Mouse (Mus musculus) lung, postnatal 36 days (tissue): ENCODE measurements at regions not wholly inside any gene's neighbourhood (a gene's known extent, or its start where the extent isn't known, plus 50 kb on each side); places are given as distances from the start of the nearest gene placed in this dataset.
A peak's percentile ranks its signal among the peaks of the same experiment; 100 is the strongest.

Experiments used
- DNase-seq: peaks from one replicate; pipeline ENCODE4 v3.0.0; 2022; ENCODE audit warnings: mixed read lengths

DNA sequence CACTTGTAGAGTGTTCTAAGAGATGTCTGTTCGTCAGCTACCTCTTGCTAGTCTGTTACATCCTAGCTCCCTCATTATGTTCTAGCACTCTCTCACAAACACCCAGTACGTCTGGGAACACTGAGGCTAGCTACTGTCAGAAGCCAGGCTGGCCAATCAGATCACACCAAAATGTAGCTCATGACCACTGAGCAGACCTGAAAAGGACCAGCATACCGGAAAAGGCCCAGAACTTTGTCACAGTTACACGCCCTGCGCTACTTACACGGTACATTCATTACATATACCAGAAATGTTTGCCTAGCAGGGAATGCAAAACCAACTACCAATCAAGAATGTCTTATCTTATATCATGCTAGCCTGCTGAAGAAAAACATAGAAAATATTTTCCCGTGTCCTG is 216.5 kb upstream of the Foxq1 start:
- no peak for DNase-seq

DNA sequence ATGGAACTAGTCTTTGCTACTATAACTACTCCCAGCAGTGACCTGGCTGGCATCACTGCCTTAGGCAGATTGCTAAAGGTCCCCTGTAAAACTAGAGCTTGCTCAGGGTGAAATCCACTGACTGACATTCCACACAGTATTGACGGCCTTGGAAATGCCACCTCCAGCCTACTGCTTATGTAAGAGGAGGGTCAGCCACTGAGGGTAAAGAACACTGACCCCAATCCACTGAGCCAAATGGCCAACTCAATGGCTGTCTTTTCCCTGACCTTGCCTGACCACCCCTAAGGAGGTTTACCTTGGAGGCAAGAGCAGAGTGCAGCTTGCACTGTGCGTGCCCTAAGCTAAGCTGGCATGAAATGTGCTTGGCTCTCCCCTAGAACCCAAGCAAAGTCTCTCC is 216.0 kb upstream of the Foxq1 start:
- no peak for DNase-seq

DNA sequence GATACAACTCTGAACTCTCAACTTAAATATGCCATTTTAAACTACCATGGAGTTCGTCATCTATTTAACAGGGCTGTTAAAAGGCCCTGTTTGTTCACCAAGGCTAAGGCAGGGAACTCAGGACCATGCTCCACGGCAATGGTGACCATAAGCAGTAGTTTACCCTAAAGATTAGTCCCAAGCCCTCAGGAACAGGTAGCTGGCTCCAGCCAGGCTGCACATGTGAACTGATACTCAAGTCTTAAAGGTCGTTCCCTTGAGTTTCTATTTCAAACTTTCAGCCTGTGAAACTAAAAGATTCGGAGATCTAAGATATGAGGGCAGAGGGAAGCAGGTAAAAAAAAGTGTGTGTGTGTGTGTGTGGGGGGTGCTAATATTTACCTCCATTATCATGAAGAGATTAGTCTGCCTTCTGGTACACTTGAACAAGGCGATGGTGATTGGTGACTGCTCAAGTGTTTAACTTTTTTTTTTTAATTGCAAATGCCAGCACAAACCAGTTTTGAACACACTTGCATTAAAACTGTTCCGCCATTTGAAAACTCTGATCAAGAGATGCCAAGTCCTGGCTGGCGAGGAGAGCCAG is 215.5 kb upstream of the Foxq1 start:
- DNase-seq: no peak

DNA sequence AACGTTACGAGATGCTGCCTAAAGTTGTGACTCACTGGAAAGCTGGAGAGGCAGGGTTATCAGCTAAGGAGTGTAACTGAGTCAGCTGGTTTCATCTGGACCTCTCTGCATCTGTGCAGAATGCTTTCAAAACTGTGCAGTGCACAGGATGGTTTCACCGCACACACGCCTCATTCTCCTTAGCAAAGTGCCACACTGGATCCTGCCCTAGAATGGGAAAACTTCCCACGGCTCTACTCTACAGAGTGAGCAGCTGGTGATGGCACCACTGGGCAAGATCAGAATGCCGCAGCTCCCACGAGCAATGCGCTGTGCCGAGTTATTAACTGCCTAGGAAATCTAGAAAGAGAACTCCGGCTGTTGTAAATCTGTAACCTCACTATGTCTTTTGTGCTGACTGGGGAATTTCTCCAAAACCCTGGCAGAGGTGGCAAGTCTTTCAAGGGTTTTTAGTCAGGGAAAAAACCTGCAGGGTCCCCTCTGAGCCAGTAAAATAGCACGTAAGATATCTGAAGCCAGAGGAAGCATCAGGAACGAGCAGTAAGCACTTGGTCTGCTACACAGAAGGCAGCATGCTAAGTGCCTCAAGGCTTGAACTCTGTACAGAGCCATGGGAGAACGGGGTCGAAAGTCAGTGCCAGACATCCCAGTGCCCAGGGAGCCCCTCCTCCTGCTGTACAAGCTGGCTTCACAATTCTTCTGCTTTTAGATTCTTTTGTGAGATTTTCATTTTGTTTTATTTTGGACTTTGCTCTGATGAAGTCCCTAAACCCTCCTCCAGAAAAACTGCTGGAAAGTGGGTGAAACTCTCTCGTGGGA is 214.4 kb upstream of the Foxq1 start:
- no peak for DNase-seq

DNA sequence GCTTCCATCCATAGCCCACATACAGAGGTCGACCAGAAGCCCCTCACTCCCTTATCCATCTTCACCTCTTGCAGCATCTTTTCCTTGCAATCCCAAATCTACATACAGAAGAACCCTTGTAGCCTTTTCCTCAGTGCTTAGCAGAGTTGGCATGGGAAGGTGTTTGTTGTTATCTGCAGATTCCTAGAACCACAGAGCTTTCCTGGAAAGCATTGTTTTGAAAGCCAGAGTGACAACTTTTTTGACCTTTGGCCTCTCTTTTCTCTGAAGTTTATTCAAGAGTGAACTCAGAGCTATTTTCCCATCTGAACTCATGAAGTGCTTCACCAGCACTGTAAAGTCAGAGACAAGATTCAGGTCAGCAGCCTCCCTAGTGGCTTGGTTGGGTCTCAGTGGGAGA is 209.7 kb upstream of the Foxq1 start:
- no peak for DNase-seq

DNA sequence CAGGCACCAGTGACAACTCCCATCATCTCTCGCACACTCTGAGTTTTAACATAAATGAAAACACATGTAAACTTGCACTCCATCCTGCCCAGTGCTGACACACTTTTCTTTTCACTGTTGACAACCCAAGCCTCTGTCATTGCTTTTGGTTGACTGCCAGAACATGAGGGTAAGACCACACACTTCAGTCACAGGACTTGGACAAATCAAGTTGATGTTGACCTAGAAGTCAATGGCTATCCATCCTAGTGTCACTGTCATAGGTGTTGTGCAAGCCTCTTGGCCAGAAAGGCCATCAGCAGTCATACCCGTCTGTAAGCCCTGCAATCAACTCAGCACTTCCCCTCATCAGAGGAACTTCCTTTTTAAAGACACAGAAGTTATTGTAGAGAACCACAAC is 208.9 kb upstream of the Foxq1 start:
- peak; percentile 30 for DNase-seq

DNA sequence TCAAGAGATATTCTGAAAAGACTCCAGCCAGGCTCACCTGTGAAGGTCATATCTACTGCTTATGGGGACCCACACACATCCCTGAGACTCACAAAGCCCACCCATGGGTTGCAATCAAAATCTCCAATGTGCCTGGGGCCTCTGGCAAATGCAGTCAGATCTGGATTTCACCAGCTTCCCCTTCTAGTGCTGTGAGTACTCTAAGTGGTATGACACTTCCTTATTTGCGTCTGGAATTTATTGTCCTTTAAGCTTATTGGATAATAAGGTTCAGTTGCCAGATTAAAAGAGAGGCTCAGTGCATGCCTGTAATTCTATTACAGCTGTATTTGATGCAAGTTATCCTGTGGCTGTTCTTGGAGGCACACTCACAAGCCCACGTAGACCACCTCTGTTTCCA is 206.3 kb upstream of the Foxq1 start:
- no peak for DNase-seq

DNA sequence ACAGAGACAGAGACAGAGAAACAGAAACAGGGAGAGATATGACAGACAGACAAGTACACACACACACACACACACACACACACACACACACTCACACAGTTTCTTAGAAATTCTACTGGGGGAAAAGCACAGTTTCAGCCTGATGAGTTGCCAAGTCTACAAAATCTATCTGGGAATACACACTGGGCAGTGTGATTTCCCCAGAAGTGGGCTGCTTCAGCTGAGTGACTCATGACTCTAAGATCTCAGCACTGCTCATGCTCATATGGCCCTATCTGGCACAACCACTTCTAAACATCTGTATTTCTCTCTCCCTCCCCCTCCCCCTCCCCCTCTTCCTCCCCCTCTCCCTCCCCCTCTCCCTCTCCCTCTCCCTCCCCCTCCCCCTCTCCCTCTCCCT is 204.5 kb upstream of the Foxq1 start:
- DNase-seq: no peak

DNA sequence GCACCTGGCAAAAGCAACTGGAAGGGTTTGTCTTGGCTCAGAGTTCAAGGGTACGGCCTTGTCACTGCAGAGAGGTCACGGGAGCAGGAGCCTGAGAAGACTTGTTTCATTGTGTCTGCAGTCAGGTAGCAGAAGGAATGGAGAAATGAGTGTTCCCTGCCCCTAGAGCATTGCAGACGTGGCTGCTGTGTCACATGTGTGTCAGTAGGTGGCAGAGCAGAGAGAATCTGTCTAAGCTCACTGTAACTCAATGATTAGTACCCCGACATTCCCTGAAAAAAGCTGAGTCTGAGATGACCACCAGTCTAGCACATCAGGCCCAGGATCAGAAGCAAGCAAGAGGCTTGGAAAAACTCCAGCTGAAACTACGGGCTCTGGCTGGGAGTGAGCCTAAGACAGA is 203.1 kb upstream of the Foxq1 start:
- DNase-seq: no peak

DNA sequence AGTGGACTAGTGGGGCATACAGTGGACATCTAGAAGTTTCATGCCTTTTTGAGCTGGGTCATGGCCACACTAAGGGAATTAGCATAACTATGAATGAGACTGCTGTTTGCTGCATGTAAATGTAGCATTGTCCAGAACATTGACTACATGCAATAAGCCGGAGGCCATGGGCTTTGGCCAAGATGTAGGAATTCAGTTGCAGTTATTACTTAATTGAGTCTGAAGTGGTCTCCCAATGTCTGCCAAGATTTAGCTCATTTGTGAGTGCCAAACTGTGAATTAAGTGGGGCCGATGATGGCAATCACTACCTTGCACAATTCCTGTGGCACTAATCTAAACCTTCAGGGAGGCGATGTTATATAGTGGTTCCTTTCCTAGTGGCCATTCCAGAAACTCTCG is 196.6 kb upstream of the Foxq1 start:
- peak; percentile 59 for DNase-seq

DNA sequence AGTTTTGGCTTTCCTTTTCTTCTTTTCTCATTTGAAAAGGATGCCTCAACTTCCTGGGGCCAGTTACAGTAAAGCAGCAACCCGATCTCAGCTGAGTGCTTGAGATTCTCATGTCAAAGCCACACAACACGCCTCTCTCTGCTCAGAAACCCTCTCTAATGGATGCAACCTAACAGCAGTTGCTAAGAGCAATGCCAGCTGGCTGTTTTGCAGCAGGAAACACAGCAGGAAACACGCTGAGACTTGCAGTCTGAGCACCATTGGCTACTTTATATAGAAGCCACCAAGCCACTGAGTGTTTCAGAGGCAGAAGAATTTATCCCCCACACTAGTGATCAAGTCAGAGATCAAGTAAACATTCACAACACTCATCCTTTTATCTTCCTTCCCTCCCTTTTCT is 193.5 kb upstream of the Foxq1 start:
- no peak for DNase-seq

DNA sequence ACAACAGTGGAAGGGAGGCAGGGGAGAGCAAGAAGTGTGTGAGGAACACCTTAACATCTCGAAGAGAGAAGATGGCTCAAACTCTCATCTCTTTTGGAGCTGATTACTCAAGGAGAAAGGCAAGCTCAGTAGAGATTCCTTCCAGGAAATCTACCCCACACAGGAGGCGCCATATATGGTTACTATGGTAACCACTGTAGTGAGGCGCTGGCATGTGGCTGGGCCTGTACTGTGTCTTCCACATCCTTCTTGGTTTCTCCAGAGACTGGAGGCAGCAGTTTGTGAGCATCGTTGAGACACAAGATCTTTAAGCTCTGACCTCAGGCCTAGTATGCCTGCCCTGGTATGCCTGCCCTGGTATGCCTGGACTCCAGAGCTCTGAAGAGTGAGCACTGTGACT is 191.6 kb upstream of the Foxq1 start:
- DNase-seq: no peak

DNA sequence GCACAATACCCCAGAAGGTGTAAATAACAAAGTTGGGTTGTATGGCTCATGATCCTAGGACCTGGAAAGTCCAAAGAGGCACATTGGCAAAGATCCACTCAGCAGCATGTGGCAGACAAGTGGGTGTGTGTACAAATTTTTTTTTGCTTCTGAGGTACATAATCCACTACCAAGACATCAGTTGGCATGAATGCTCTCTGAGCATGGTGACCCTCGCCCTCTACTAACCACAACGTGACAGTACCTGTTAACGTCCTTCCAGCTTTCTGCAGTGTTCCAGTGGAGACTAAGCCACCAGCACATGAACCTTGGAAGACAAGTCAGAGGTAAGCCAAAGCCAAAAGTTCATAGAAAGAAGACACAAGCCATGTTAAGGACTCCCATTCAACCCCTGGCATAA is 188.7 kb upstream of the Foxq1 start:
- no peak for DNase-seq

DNA sequence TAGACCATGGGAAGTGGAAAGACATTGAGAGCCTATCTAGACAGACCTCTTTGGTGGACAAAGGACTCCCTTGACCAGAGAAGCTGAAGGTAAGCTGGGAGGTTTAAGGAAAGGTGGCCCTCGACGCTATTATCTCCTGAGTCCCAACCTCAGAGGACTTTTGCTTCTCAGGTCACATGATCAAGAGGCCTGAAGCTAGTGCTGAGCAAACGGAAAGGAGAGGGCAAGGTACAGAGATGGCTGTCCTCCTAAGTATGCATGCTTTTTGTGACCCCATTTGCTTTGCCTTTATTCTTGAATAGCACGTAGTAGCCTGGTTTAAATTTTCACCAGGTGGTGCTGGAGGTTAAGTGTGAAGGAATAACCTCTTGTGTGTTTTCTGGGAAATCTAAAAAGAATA is 186.8 kb upstream of the Foxq1 start:
- DNase-seq: no peak

DNA sequence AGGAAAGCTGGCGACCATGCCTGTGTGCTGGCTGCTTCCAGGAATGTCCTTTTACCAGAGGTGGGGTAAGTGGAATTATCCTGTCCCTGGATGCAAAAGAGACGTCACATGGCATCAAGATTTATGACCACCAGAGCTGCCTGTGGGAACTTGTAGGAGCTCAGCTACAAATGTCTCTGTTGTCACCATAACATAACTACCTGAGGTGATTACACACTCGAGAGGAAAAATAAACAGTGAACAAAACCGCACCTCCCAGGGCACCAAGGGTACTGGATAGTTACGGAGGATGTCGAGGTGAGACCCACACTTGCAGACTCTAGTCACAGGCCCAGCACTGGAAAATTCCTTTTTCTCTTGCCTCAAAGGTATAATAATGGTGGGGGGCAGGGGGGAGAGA is 185.1 kb upstream of the Foxq1 start:
- peak; percentile 7 for DNase-seq

DNA sequence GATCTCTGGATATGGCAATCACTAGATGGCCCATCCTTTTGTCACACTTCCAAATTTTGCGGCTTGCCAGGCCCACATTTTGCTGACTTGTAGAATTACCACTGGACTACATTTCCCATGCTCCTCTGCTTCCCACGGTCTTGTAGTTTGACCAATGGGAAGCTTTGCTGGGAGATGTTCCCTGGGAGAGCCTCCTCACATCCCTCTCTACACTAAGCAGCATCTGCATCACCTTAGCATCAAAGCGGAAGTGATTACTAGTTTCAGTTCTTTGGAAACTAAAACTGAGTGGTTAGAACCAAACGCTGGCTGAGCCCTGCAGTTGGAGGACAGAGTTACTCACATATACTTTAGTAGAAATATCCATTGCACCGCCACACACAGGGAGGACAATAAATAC is 181.9 kb upstream of the Foxq1 start:
- DNase-seq: no peak

DNA sequence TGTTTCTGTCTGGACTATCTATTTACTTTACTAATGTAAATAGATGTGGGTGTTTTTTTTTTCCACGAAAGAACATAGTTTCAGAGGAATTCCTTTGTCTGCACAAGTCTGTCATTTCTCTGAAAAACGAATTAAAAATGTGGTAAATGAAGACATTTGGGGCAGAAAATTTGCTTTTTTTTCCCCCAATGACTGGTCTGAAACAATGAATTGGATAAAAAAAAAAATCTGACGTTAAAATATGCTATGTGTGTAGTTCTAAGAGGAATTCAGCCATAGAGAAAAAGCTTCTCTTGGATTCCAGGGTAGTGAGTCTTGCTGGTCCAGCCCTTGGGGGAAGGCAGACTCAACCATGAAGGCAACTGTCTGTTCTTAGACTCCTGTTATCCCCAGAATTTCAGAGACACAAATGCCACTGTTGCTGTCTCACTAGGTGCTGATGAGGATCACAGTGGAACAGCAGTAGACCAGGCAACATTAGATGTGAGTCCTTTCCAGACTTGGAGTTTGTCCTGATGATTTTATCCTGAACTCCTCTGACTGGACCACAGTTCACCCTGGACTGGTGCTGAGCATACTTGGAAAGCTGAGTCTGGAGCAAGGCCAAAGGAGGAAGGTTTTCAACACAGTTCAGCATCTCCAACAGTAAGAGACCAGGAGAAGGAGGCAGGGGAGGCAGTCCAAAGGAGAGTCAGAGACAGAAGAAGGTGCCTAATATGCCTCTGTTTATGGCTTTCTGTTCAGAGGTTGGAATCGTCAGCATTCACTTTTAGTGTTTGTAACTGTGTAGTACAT is 162.3 kb upstream of the Foxq1 start:
- no peak for DNase-seq

DNA sequence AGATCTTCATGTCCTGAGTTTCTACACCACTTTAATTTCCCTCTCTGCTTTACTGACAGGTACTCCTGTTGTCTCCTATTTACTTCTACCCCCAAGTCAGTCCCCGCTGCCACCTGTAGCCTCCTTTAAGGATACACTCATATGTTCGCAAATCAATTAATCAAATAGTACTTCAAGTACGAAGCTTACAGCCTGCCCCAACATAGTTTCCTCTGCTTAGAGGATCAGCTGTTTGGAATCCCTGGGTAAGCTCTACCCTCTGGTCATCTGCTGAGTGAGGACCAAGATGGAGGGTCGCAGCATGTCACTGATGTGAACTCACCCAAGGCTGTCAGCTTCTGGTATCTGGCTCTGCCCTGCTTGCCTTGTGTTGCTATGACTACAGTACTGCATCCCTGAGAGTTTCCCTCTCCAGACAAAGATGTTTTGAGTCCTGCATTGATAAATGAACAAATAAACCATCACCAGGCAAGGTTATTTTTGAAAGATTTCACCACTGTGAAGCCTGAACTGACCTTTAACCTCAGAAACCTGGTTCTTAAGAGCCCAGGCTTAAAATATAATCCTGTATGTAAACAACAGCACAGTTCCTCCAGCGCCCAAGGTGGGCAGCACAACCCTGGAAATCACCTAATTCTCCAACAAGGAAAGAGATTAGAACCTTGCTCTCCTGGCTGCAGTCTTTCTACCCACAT is 159.6 kb upstream of the Foxq1 start:
- no peak for DNase-seq

DNA sequence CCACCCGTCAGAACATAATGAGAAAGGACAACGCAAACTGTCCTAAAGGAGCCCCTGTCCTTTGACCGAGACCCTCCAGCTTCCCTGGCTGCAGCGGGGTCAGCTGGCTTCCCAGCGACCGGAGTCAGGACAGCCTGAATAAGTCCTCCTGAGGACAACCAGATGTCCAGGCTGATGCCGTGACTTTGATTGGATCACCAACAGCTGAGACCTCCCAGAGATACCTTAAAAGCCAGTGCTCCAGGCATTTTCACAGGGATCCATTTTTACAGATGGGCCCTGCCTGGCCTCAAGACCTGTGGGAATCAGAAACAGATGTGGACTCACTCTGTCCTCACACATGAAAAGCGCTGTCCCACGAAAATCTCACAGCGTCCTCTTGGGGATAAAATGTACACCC is 158.7 kb upstream of the Foxq1 start:
- no peak for DNase-seq

DNA sequence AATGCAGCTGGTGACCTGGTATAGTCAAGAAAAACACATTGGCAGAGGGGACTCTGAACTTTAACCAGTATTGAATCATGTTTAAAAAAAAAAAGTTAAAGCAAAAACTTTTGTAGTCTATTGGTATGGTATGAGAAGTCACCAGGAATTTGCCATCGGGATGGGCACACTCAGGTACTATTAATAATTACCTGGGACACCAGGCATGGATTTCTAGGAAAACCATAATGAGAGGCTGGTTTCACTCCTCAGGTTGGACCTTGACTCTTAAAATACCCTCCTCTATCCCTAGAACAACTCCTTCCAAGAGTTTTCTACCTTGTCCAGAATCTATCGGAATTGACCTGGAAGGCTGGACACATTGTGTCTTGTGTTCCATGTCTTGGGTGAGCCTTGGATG is 155.5 kb upstream of the Foxq1 start:
- no peak for DNase-seq

DNA sequence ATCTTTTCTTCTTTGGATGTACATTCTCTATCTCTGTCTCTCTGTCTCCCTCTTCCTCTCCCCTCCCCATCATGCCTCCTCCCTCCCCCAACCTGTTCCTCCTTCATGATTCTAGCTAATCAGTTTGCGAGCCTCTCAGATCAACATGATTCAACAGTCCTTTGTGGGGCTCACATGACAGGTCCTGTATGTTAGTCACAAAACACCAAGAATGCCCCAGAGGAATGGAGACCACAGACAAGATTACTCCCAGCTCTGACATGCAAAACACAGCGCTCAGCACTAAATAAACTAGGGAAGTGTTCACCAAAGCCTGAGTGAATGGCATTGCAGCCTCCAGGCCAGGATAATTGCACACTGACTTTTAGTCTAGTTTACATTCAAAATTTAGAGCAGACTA is 150.6 kb upstream of the Foxq1 start:
- DNase-seq: no peak

DNA sequence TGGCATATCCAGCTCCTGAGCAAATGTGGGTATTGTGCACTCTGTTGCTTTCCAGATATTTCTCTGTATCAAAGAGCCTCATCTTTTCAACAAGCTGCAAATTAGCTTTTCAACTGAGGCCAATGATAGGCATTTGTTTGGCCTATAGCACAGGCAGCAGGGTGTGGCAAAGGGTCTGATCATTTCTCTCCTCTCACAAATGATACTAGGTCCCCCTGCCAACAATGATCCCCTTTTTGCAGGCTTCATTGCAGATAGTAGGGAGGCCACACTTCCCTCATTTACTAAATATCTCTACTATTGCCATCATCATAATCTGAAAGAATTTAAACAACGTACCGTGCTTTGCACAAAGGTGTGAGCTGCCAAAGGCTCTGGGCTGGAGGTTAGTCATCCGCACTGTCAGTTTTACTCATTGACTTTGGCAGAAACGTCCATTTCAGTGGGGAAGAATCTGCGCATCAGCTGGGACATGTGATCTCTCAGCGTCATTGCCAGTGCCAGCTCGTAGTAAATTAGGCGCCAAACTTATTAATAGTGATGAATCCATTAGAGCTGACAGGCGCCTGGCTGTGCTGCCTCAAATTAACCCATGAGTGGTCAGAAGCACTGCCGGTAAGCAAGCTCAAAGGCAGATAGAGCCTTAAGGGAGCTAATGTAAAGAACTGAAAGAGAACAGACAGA is 147.4 kb upstream of the Foxq1 start:
- no peak for DNase-seq

DNA sequence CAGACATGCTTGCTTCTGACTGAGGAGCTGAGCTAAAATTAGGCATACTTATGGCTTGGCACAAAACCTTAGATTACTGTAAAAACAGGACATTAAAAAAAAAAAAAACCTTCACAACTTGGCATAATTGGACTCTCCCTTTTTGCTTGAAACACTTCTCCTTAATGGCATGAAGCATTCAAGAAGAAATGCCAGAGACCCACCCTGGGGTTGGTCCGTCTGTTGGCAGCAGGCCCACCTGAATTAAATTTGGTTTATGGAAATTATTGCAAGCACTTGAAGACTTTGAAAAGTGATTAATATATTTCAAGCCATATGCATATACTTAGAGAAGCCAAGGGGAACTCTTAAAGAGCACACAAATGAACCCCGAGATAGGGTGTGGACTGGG is 146.8 kb upstream of the Foxq1 start:
- DNase-seq: no peak
